9 mouse cellular contexts compared by ENCODE assay signal in genomic region chr11:96354376-96354775, GRCm38 (mm10). TPM values are rescaled to one million over a fixed set of nuclear protein-coding genes. Genes with fewer than 3 reads are reported as not detected.
DNase-seq lines count a peak whose midpoint lies in the region; ATAC-seq and TF ChIP-seq lines count a peak whose summit lies in the region.
"Had no signal": no experiment of that assay in that cellular context is flagged by ENCODE, and none has a peak within 500 bp of the region (broad histone marks: within the 10 kb centered on the region; RNA-seq: fewer than 3 reads in every experiment).

No protein-coding gene starts in this region.

- TF ChIP-seq POLR2A in heart, adult 2 months (IDR thresholded peaks at IDR 0.05; ENCODE audit: insufficient read depth, low read depth, low read length): no peak

- intact Hi-C loops in heart, adult 2 months (cut with DNase I): loop anchor here (5.0 kb wide), 1 partner anchor 53 kb away; no protein-coding TSS in a partner anchor

- H3K4me1 ChIP-seq in heart, adult 2 months (ENCODE audit: control insufficient read depth, insufficient read depth, low read length): no peaks in the 10 kb centered on the region
- H3K4me1 ChIP-seq in embryonic facial prominence, embryonic 11.5 days (ENCODE audit: control insufficient read depth, insufficient read depth, low read length): no peaks in the 10 kb centered on the region
- H3K4me1 ChIP-seq in intestine, embryonic 16.5 days (ENCODE audit: control insufficient read depth, insufficient read depth, low read length): peaks cover 12% of the 10 kb centered on the region
- H3K4me1 ChIP-seq in lung, postnatal 0 days (ENCODE audit: insufficient read depth, low read depth, low read length): peaks cover 3% of the 10 kb centered on the region; the same call in 1 of the 2 replicates

- peak overlapping the region; percentile 60 for H3K27ac ChIP-seq in heart, adult 2 months
- 0 out of 2 replicates have a peak overlapping the region, but pooled peaks have one; percentile 56 for H3K27ac ChIP-seq in embryonic facial prominence, embryonic 11.5 days (replicated peaks; ENCODE audit: low read depth, low read length)
- H3K27ac ChIP-seq in intestine, embryonic 16.5 days (ENCODE audit: low read length): peak overlapping the region; percentile 85
- H3K27ac ChIP-seq in lung, postnatal 0 days (ENCODE audit: low read length): peak overlapping the region; percentile 22; the same call in 1 of the 2 replicates

- H3K27me3 ChIP-seq in heart, adult 2 months (ENCODE audit: control insufficient read depth, insufficient read depth, low read length): peaks cover 9% of the 10 kb centered on the region; the same call in 1 of the 2 replicates
- H3K27me3 ChIP-seq in embryonic facial prominence, embryonic 11.5 days (ENCODE audit: control insufficient read depth, insufficient read depth, low read length): peaks cover 69% of the 10 kb centered on the region
- H3K27me3 ChIP-seq in intestine, embryonic 16.5 days (replicated peaks; ENCODE audit: control insufficient read depth, insufficient read depth, low read length): peaks cover 2% of the 10 kb centered on the region; the same call in 1 of the 2 replicates
- H3K27me3 ChIP-seq in lung, postnatal 0 days (replicated peaks; ENCODE audit: insufficient read depth, low read length): peaks cover 7% of the 10 kb centered on the region; the same call in 1 of the 2 replicates

- no peaks in the 10 kb centered on the region for H3K36me3 ChIP-seq in heart, adult 2 months (ENCODE audit: control insufficient read depth, insufficient read depth, low read length)
- no peaks in the 10 kb centered on the region for H3K36me3 ChIP-seq in embryonic facial prominence, embryonic 11.5 days (replicated peaks; ENCODE audit: control insufficient read depth, insufficient read depth, low read depth, low read length)
- H3K36me3 ChIP-seq in intestine, embryonic 16.5 days (ENCODE audit: control insufficient read depth, insufficient read depth, low read length): no peaks in the 10 kb centered on the region
- no peaks in the 10 kb centered on the region for H3K36me3 ChIP-seq in lung, postnatal 0 days (ENCODE audit: insufficient read depth, low read length)

- no peak for TF ChIP-seq EP300 in heart, adult 2 months (IDR thresholded peaks at IDR 0.05; ENCODE audit: insufficient read depth, low read depth, low read length)
- TF ChIP-seq EP300 in lung, postnatal 0 days (IDR thresholded peaks at IDR 0.05): no peak

- H3K79me2 ChIP-seq in heart, adult 2 months (replicated peaks; ENCODE audit: control insufficient read depth, insufficient read depth, low read length): no peaks in the 10 kb centered on the region

- no peak for TF ChIP-seq CTCF in heart, adult 2 months (IDR thresholded peaks at IDR 0.05)
- no peak for TF ChIP-seq CTCF in lung, postnatal 0 days (IDR thresholded peaks at IDR 0.05)

- 4% methylated on average over 25 of the region's 25 CpGs for WGBS in heart, adult 2 months
- 2% methylated on average over 25 of the region's 25 CpGs for WGBS in embryonic facial prominence, embryonic 11.5 days
- 4% methylated on average over 25 of the region's 25 CpGs for WGBS in intestine, embryonic 16.5 days
- WGBS in lung, postnatal 0 days: 6% methylated on average over 25 of the region's 25 CpGs

- DNase-seq in heart, adult 2 months: peak in 1 of 2 experiments; percentile 58
- no peak for DNase-seq in heart, adult 9 months (ENCODE audit: low spot score in 2 of 2)
- peak; percentile 64 for DNase-seq in embryonic facial prominence, embryonic 11.5 days (ENCODE audit: low spot score)
- DNase-seq in lung, postnatal 0 days (ENCODE audit: low spot score): no peak
- no peak for DNase-seq in right cerebral cortex, adult 2 months (ENCODE audit: low spot score in 2 of 2)
- DNase-seq in cerebellum, adult 8-10 months: no peak
- DNase-seq in MN1 (ENCODE audit: low spot score): no peak

- peak overlapping the region; percentile 13; the same call in 1 of the 2 replicates for H3K9ac ChIP-seq in heart, adult 2 months (ENCODE audit: low read depth, low read length)
- peak overlapping the region; percentile 58 for H3K9ac ChIP-seq in embryonic facial prominence, embryonic 11.5 days (replicated peaks; ENCODE audit: low read length)
- peak overlapping the region; percentile 76 for H3K9ac ChIP-seq in intestine, embryonic 16.5 days (ENCODE audit: low read depth, low read length)
- peak overlapping the region; percentile 2 for H3K9ac ChIP-seq in lung, postnatal 0 days (replicated peaks; ENCODE audit: low read depth)

- peak overlapping the region; percentile 47 for H3K4me2 ChIP-seq in embryonic facial prominence, embryonic 11.5 days (ENCODE audit: low read depth, low read length)
- peak overlapping the region; percentile 78 for H3K4me2 ChIP-seq in intestine, embryonic 16.5 days (ENCODE audit: low read depth, low read length)
- H3K4me2 ChIP-seq in lung, postnatal 0 days (replicated peaks; ENCODE audit: low read depth, low read length): peak overlapping the region; percentile 63

- no peak overlapping the region; the same call in 1 of the 2 replicates for H3K4me3 ChIP-seq in heart, adult 2 months
- peak overlapping the region; percentile 24 for H3K4me3 ChIP-seq in embryonic facial prominence, embryonic 11.5 days (ENCODE audit: low read depth, low read length)
- peak overlapping the region; percentile 51 for H3K4me3 ChIP-seq in intestine, embryonic 16.5 days (ENCODE audit: low read length)
- H3K4me3 ChIP-seq in lung, postnatal 0 days (ENCODE audit: low read depth, low read length): peak overlapping the region; percentile 58

- no peak for ATAC-seq in embryonic facial prominence, embryonic 11.5 days (replicated peaks; ENCODE audit: insufficient number of reproducible peaks, low FRiP score, low TSS enrichment, low read depth)
- no peak for ATAC-seq in intestine, embryonic 16.5 days
- no peak for ATAC-seq in lung, postnatal 0 days

- H3K9me3 ChIP-seq in embryonic facial prominence, embryonic 11.5 days (replicated peaks; ENCODE audit: control insufficient read depth, low read length): no peaks in the 10 kb centered on the region
- no peaks in the 10 kb centered on the region for H3K9me3 ChIP-seq in intestine, embryonic 16.5 days (ENCODE audit: control insufficient read depth, low read length)
- H3K9me3 ChIP-seq in lung, postnatal 0 days (ENCODE audit: low read length): no peaks in the 10 kb centered on the region

RNA-seq across cellular contexts. Expression of gene Hoxb2, which starts 4.1 kb away (rescaled TPM):
- under 1 TPM; 0.23 to 0.68 TPM for total RNA-seq in heart, adult 2 months (2021)
- 0.91 and 1.4 TPM in 2 replicates for polyA plus RNA-seq in heart, adult 2 months (2012; rRNA removed)
- 6.3 and 8.4 TPM in 2 replicates for polyA plus RNA-seq in embryonic facial prominence, embryonic 11.5 days (2014; fragmentation: Nextera tagmentation; extraction: Ambion mirVana)
- 9.6 and 11.6 TPM in 2 replicates for polyA plus RNA-seq in intestine, embryonic 16.5 days (2015; fragmentation: Nextera tagmentation; extraction: Ambion mirVana)
- 16.5 and 16.9 TPM in 2 replicates for polyA plus RNA-seq in lung, postnatal 0 days (2015; fragmentation: Nextera tagmentation; extraction: Ambion mirVana)

RNA-seq across cellular contexts. Expression of gene Hoxb1, which starts 11.2 kb away (rescaled TPM):
- not detected for total RNA-seq in heart, adult 2 months (2021)
- polyA plus RNA-seq in heart, adult 2 months (2012; rRNA removed): not detected in 2 replicates
- polyA plus RNA-seq in embryonic facial prominence, embryonic 11.5 days (2014; fragmentation: Nextera tagmentation; extraction: Ambion mirVana): 0.26 and 0.97 TPM in 2 replicates
- not detected in 2 replicates for polyA plus RNA-seq in intestine, embryonic 16.5 days (2015; fragmentation: Nextera tagmentation; extraction: Ambion mirVana)
- not detected in 2 replicates for polyA plus RNA-seq in lung, postnatal 0 days (2015; fragmentation: Nextera tagmentation; extraction: Ambion mirVana)
- total RNA-seq: heart, adult 18-20 months had no signal

RNA-seq across cellular contexts. Expression of gene Hoxb3, which starts 31.2 kb away (rescaled TPM):
- under 1 TPM; 0.23 to 0.30 TPM for total RNA-seq in heart, adult 2 months (2021)
- polyA plus RNA-seq in heart, adult 2 months (2012; rRNA removed): 0.64 and 0.82 TPM in 2 replicates
- 0.65 and 0.79 TPM in 2 replicates for polyA plus RNA-seq in embryonic facial prominence, embryonic 11.5 days (2014; fragmentation: Nextera tagmentation; extraction: Ambion mirVana)
- polyA plus RNA-seq in intestine, embryonic 16.5 days (2015; fragmentation: Nextera tagmentation; extraction: Ambion mirVana): 1.4 and 1.5 TPM in 2 replicates
- polyA plus RNA-seq in lung, postnatal 0 days (2015; fragmentation: Nextera tagmentation; extraction: Ambion mirVana): 1.5 and 2.2 TPM in 2 replicates

RNA-seq across cellular contexts. Expression of gene Hoxb4, which starts 36.3 kb away (rescaled TPM):
- under 1 TPM; 0.63 to 0.75 TPM for total RNA-seq in heart, adult 2 months (2021)
- 1.00 and 1.1 TPM in 2 replicates for polyA plus RNA-seq in heart, adult 2 months (2012; rRNA removed)
- 0.18 and 0.24 TPM in 2 replicates for polyA plus RNA-seq in embryonic facial prominence, embryonic 11.5 days (2014; fragmentation: Nextera tagmentation; extraction: Ambion mirVana)
- 1.8 and 2.0 TPM in 2 replicates for polyA plus RNA-seq in intestine, embryonic 16.5 days (2015; fragmentation: Nextera tagmentation; extraction: Ambion mirVana)
- polyA plus RNA-seq in lung, postnatal 0 days (2015; fragmentation: Nextera tagmentation; extraction: Ambion mirVana): 2.6 and 3.0 TPM in 2 replicates

RNA-seq across cellular contexts. Expression of gene Hoxb5, which starts 51.2 kb away (rescaled TPM):
- total RNA-seq in heart, adult 2 months (2021): under 1 TPM in 1 of 2 experiments, not detected in 1; 0.18 TPM
- polyA plus RNA-seq in heart, adult 2 months (2012; rRNA removed): 0.20 and 0.23 TPM in 2 replicates
- 0.67 and 2.0 TPM in 2 replicates for polyA plus RNA-seq in embryonic facial prominence, embryonic 11.5 days (2014; fragmentation: Nextera tagmentation; extraction: Ambion mirVana)
- polyA plus RNA-seq in intestine, embryonic 16.5 days (2015; fragmentation: Nextera tagmentation; extraction: Ambion mirVana): 26.4 and 28.7 TPM in 2 replicates
- polyA plus RNA-seq in lung, postnatal 0 days (2015; fragmentation: Nextera tagmentation; extraction: Ambion mirVana): 16.8 and 17.3 TPM in 2 replicates

Comparison
In these comparisons a context has a peak if more than half of its experiments do, and no peak if none do; other contexts are left out.
1. H3K27ac ChIP-seq: peak in every context shown above with its lines; median percentile 85 in intestine, embryonic 16.5 days; 60 in heart, adult 2 months; 56 in embryonic facial prominence, embryonic 11.5 days; 22 in lung, postnatal 0 days.
2. H3K9ac ChIP-seq: peak in every context shown above with its lines; median percentile 76 in intestine, embryonic 16.5 days; 58 in embryonic facial prominence, embryonic 11.5 days; 13 in heart, adult 2 months; 2 in lung, postnatal 0 days.